Mouse (Mus musculus) olfactory bulb, adult 2 months (tissue): ENCODE results near the gene Gm47955.

Experiments
- CTCF ChIP-seq: fragments of 200-500 bp; IDR thresholded peaks from 2 replicates; pipeline ENCODE4 v1.5.1; 2012; ENCODE audit warnings: low read depth, mild to moderate bottlenecking, low read length, moderate library complexity; ENCODE audit not compliant: insufficient read depth
- POLR2A ChIP-seq: fragments of 200-500 bp; IDR thresholded peaks from 2 replicates; pipeline ENCODE4 v1.6.1; 2012; ENCODE audit warnings: mild to moderate bottlenecking, low read depth, low read length, moderate library complexity; ENCODE audit not compliant: insufficient read depth

GRCm38 (mm10) chr1:82974342-82974741, 14.3 kb downstream of the Gm47955 start:
- TF ChIP-seq POLR2A: no peak
- no peak for TF ChIP-seq CTCF
